Mouse (Mus musculus) spleen, postnatal 36 days (tissue): ENCODE results near the gene Mlkl.
"Not testable (repeated sequence)": the region's sequence is repeated elsewhere in the genome, so short reads cannot be mapped to it uniquely, and the experiment has no call there.

Source experiments
- DNase-seq, 2 experiments: peaks; one replicate each; pipeline ENCODE4 v3.0.0; 2022; ENCODE audit warnings: low spot score in 2 of 2, mixed read lengths in 1 of 2

The Mlkl gene

GRCm38 (mm10) chr8:111313961-111314360 is 24.0 kb downstream of the Mlkl start:
- DNase-seq, result not testable (repeated sequence)

- DNase-seq, result peak; percentile 27 to 46
These were observed 25.2 kb downstream of the Mlkl start for GRCm38 (mm10) chr8:111312758-111313162.

GRCm38 (mm10) chr8:111310006-111310405 is 28.0 kb downstream of the Mlkl start:
- not testable (repeated sequence) for DNase-seq

GRCm38 (mm10) chr8:111305031-111305730 is 32.8 kb downstream of the Mlkl start:
- no peak for DNase-seq

GRCm38 (mm10) chr8:111304359-111304758 is 33.6 kb downstream of the Mlkl start:
- DNase-seq, result no peak

GRCm38 (mm10) chr8:111303076-111303803 is 34.7 kb downstream of the Mlkl start:
- not testable (repeated sequence) for DNase-seq

GRCm38 (mm10) chr8:111300597-111301546 is 37.1 kb downstream of the Mlkl start:
- peak in 1 of 2 experiments; percentile 7 for DNase-seq

GRCm38 (mm10) chr8:111299821-111300568 is 38.0 kb downstream of the Mlkl start, which contains the start of gene Rfwd3:
Gene Rfwd3 (minus strand): TSS chr8:111300222.
- peak; percentile 98 for DNase-seq

- DNase-seq, result peak; percentile 49 to 69
These were observed 38.6 kb downstream of the Mlkl start for GRCm38 (mm10) chr8:111299363-111299820.

GRCm38 (mm10) chr8:111298011-111298410 is 40.0 kb downstream of the Mlkl start:
- no peak for DNase-seq

GRCm38 (mm10) chr8:111291733-111292132 is 46.2 kb downstream of the Mlkl start:
- DNase-seq, result peak in 1 of 2 experiments; percentile 5

- DNase-seq, result no peak
These were observed 47.4 kb downstream of the Mlkl start for GRCm38 (mm10) chr8:111290586-111290985.

GRCm38 (mm10) chr8:111285603-111286002 is 52.4 kb downstream of the Mlkl start:
- DNase-seq, result no peak

GRCm38 (mm10) chr8:111282093-111282492 is 55.9 kb downstream of the Mlkl start:
- no peak for DNase-seq

GRCm38 (mm10) chr8:111268277-111268676 is 69.7 kb downstream of the Mlkl start:
- no peak for DNase-seq

- DNase-seq, result not testable (repeated sequence)
These were observed 71.8 kb downstream of the Mlkl start for GRCm38 (mm10) chr8:111266161-111266560.

GRCm38 (mm10) chr8:111264693-111265220 is 73.2 kb downstream of the Mlkl start:
- DNase-seq, result no peak

- DNase-seq, result no peak
These were observed 76.0 kb downstream of the Mlkl start for GRCm38 (mm10) chr8:111261981-111262381.
